Mouse (Mus musculus): ENCODE results near the gene Ndrg4. TPM values are rescaled to one million over a fixed set of nuclear protein-coding genes. Genes with fewer than 3 reads are reported as not detected.
A peak's percentile ranks its signal among the peaks of the same experiment; 100 is the strongest.

Ndrg4 gene
- polyA plus RNA-seq, 1 experiment from 2014 or later, result 0.48 TPM

DNA sequence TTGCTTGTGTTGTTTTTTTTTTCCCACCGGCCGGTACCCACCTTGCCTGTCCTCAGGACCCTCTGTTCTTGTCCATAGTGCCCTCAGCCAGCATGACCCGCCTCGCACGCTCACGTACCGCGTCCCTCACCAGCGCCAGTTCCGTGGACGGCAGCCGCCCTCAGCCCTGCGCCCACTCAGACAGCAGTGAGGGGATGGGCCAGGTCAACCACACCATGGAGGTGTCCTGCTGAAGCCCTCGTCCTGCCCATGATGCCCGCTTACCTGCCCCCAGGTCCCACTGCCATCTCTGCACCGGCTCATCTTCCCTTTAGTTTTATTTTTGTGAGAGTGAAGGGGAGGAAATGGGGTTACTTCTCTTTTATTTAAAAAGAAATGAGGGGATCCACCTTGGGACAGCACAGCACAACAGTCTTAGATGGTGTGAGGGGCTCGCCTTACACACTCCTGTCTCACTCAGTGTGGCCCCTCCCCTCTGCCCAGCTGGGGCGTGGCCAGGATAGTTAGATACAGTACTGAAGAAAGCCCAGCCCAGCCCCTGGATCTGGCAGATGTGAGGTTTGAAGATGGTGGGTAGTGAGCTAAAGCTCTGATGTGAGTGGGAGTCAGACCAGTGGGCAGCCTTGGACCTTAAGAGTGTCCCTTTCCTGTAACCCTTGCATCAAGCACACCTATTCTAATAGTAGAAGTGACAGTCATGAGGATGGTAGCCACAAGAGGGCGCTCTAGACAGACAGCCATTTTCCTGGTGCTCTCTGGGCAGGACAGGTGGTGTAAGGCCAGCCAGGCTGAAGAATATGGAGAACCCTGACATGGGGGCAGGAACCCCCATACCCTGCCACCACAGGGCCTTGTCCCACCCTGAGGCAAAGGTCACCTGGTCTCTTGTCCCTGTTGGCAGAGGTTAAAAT is 36.6 kb downstream of the Ndrg4 start:
- Histone ChIP-seq H3K9ac (replicated peaks) (no peak overlapping the region), H3K27ac (ENCODE audit: low read depth) (no peak overlapping the region), H3K9me3 (ENCODE audit: low read length) (no peaks in the 10 kb centered on the region), H3K4me2 (ENCODE audit: low read depth, low read length) (0 out of 2 replicates have a peak overlapping the region, but pooled peaks have one; percentile 9), H3K36me3 (replicated peaks; ENCODE audit: insufficient read depth, low read length) (peaks cover 11% of the 10 kb centered on the region), H3K4me3 (ENCODE audit: low read depth, low read length) (no peak overlapping the region), H3K27me3 (ENCODE audit: insufficient read depth, low read length) (no peaks in the 10 kb centered on the region), H3K4me1 (ENCODE audit: insufficient read depth) (peaks cover 18% of the 10 kb centered on the region)
- peak; percentile 94 for TF ChIP-seq CTCF (IDR thresholded peaks at IDR 0.05; ENCODE audit: low read depth)
- no peak for TF ChIP-seq EP300 (IDR thresholded peaks at IDR 0.05; ENCODE audit: low read depth)
- ATAC-seq (peak; percentile 32), DNase-seq (peak; percentile 85)
- 72% methylated on average over 19 of the region's 19 CpGs for WGBS (ENCODE audit: insufficient replicate concordance)

DNA sequence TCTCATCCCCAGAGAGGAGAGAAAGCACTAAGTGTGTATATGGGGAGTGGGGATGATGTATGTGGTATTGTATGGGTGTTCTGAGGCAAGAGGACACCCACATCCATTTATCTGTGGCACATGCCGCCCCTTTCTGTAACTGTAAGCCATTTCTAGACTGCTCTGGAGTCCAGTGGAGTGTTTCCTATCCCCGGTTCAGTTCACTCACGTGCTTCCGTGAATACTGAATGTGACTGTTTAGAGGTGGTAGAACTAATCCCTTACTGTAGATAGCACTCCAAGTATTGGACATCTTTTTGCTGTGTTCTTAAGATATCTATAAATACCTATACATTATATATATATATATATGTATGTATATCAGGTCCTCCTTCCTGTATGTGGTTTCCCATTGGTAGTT is 37.6 kb downstream of the Ndrg4 start:
- DNase-seq, result no peak
- no peak overlapping the region for H3K4me2 ChIP-seq (ENCODE audit: low read depth, low read length)
- no peaks in the 10 kb centered on the region for H3K9me3 ChIP-seq (ENCODE audit: low read length)
- H3K36me3 ChIP-seq (replicated peaks; ENCODE audit: insufficient read depth, low read length), result peaks cover 21% of the 10 kb centered on the region
- no peak overlapping the region for H3K9ac ChIP-seq (replicated peaks)
- H3K4me3 ChIP-seq (ENCODE audit: low read depth, low read length), result no peak overlapping the region
- no peaks in the 10 kb centered on the region for H3K27me3 ChIP-seq (ENCODE audit: insufficient read depth, low read length)
- WGBS (ENCODE audit: insufficient replicate concordance), result 79% methylated on average over 4 of the region's 4 CpGs
- H3K27ac ChIP-seq (ENCODE audit: low read depth), result no peak overlapping the region
- ATAC-seq, result no peak
- TF ChIP-seq EP300 (IDR thresholded peaks at IDR 0.05; ENCODE audit: low read depth), result no peak
- no peak for TF ChIP-seq CTCF (IDR thresholded peaks at IDR 0.05; ENCODE audit: low read depth)
- H3K4me1 ChIP-seq (ENCODE audit: insufficient read depth), result peaks cover 18% of the 10 kb centered on the region

DNA sequence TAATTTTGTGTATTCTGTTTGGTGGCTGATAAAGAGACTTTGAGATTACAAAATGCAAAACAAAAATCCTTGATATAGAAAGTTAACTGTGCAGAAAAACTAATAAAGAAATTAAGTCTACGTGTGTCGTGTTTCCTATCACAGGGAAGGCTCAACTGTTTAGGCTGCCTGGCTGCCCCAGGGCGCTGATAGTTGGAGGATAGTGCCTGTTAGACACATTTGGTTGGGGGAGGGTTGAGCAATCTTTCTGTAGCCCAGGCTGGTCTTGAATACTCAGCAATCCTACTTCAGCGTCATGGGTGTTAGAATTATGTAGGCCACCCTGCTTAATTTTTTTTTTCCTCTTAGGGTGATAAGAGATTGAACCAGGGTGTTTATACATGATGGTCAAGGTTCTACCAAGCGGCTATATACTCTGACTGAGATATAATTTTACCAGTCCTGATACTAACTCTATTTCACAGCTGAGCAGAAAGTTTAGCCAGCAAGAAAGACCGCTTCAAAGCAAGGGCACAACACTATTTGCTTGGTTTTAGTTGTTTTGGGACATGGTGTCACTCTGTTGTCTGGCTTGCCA is 38.1 kb downstream of the Ndrg4 start:
- Histone ChIP-seq H3K4me2 (ENCODE audit: low read depth, low read length) (peak overlapping the region; percentile 98), H3K9me3 (ENCODE audit: low read length) (no peaks in the 10 kb centered on the region), H3K27me3 (ENCODE audit: insufficient read depth, low read length) (no peaks in the 10 kb centered on the region), H3K36me3 (replicated peaks; ENCODE audit: insufficient read depth, low read length) (peaks cover 27% of the 10 kb centered on the region), H3K9ac (replicated peaks) (peak overlapping the region; percentile 89; the same call in 1 of the 2 replicates), H3K27ac (ENCODE audit: low read depth) (peak overlapping the region; percentile 85), H3K4me1 (ENCODE audit: insufficient read depth) (peaks cover 18% of the 10 kb centered on the region), H3K4me3 (ENCODE audit: low read depth, low read length) (peak overlapping the region; percentile 95)
- ATAC-seq (no peak; the same call in 1 of the 2 replicates), DNase-seq (no peak)
- no peak for TF ChIP-seq EP300 (IDR thresholded peaks at IDR 0.05; ENCODE audit: low read depth)
- no peak for TF ChIP-seq CTCF (IDR thresholded peaks at IDR 0.05; ENCODE audit: low read depth)
- WGBS (ENCODE audit: insufficient replicate concordance), result 53% methylated on average over 6 of the region's 6 CpGs

DNA sequence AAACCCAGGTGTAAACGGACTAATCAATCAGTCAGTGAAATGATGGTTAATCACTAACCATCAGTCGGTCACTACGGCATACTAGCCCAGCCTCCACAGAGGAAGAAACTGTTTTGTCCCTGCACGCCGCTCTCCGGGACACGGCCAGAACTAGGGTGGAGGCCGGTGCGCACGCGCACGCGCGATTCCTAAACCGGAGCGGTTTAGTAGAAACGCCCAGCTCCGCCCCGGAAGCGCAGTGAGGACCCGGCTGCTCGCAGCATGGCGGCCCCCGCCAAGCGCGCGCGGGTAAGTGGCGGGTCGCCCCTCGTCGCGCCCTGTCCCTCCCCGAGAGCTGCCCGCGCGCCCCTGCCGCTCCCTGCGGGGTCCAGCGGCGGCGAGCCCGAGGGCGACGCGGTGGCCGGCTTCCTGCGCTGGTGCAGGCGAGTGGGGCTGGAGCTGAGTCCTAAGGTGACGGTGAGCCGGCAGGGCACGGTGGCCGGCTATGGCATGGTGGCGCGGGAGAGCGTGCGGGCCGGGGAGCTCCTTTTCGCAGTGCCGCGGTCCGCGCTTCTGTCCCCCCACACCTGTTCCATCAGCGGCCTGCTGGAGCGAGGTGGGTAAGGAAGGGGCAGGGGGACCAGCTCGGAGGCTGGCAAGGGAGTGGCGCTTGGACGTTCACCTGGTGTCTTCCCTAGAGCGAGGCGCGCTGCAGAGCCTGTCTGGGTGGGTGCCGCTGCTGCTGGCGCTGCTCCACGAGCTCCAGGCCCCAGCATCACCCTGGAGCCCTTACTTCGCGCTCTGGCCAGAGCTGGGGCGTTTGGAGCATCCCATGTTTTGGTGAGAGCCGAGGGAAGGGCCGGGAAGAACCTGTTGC is 39.1 kb downstream of the Ndrg4 start, which contains the start of gene Setd6:
Setd6 (plus strand) TSS at position 206 of the 856 bp plus-strand sequence.
- Histone ChIP-seq H3K27ac (ENCODE audit: low read depth) (peak within 1 kb of the TSS; percentile 85), H3K4me2 (ENCODE audit: low read depth, low read length) (peak within 1 kb of the TSS; percentile 98), H3K36me3 (replicated peaks; ENCODE audit: insufficient read depth, low read length) (peaks cover 34% of the 10 kb centered on the region), H3K4me1 (ENCODE audit: insufficient read depth) (peaks cover 18% of the 10 kb centered on the region), H3K9ac (replicated peaks) (peak within 1 kb of the TSS; percentile 89), H3K4me3 (ENCODE audit: low read depth, low read length) (peak within 1 kb of the TSS; percentile 95), H3K27me3 (ENCODE audit: insufficient read depth, low read length) (no peaks in the 10 kb centered on the region), H3K9me3 (ENCODE audit: low read length) (no peaks in the 10 kb centered on the region)
- 1% methylated on average over 57 of the region's 79 CpGs for WGBS (ENCODE audit: insufficient replicate concordance)
- ATAC-seq, result peak; percentile 90
- DNase-seq, result peak; percentile 93
- TF ChIP-seq EP300 (IDR thresholded peaks at IDR 0.05; ENCODE audit: low read depth), result no peak
- TF ChIP-seq CTCF (IDR thresholded peaks at IDR 0.05; ENCODE audit: low read depth), result no peak

DNA sequence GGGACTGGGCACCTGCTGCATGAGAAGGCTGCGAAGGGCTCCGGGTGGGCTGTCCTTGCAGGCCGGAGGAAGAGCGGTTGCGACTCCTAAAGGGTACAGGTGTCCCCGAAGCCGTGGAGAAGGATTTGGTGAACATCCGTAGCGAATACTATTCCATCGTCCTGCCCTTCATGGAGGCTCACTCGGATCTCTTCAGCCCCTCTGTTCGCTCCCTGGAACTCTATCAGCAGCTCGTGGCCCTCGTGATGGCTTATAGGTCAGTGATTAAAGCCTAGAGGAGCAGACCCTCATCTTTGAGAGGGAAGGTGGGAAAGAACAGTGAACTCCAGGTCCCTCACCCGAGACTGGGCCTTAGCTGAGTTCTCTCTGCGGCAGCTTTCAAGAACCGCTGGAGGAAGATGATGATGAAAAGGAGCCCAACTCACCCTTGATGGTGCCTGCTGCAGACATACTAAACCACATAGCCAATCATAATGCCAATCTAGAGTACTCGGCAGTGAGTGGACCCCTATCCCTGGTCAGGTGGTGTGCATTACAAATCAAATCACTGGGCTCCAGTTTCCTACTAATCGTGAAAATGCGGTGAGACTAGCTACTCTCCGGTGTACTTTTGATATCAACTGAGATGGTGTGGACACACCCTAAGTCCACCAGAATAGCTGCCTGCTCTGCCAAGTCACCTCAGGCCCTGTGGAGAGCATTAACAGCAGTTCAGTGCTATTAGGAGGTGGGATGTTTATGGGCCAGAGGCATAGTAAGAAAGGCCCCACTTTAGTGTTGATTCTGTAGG is 40.0 kb downstream of the Ndrg4 start:
- Histone ChIP-seq H3K4me2 (ENCODE audit: low read depth, low read length) (peak overlapping the region; percentile 98), H3K4me1 (ENCODE audit: insufficient read depth) (peaks cover 18% of the 10 kb centered on the region), H3K27me3 (ENCODE audit: insufficient read depth, low read length) (no peaks in the 10 kb centered on the region), H3K36me3 (replicated peaks; ENCODE audit: insufficient read depth, low read length) (peaks cover 41% of the 10 kb centered on the region), H3K9ac (replicated peaks) (peak overlapping the region; percentile 89), H3K27ac (ENCODE audit: low read depth) (peak overlapping the region; percentile 85), H3K4me3 (ENCODE audit: low read depth, low read length) (peak overlapping the region; percentile 95), H3K9me3 (ENCODE audit: low read length) (no peaks in the 10 kb centered on the region)
- TF ChIP-seq CTCF (IDR thresholded peaks at IDR 0.05; ENCODE audit: low read depth) (no peak), EP300 (IDR thresholded peaks at IDR 0.05; ENCODE audit: low read depth) (no peak)
- WGBS (ENCODE audit: insufficient replicate concordance), result 15% methylated on average over 21 of the region's 21 CpGs
- ATAC-seq (no peak), DNase-seq (no peak)

All from liver, postnatal 0 days (tissue).